Mouse (Mus musculus) testis, adult 2 months (tissue): Measurements from ENCODE around the gene Kcnq1. TPM values are rescaled to one million over a fixed set of nuclear protein-coding genes. Genes with fewer than 3 reads are reported as not detected.

ENCODE experiments used
- H3K27ac ChIP-seq: fragments of 200-500 bp; 2 replicates; pipeline ENCODE4 v1.5.1; 2012; ENCODE audit warnings: low read depth, low read length; ENCODE audit not compliant: control insufficient read depth, insufficient read depth
- H3K27me3 ChIP-seq: fragments of 200-500 bp; 2 replicates; pipeline ENCODE4 v1.6.1; 2012; ENCODE audit warnings: mild to moderate bottlenecking, low read length, moderate library complexity; ENCODE audit not compliant: control insufficient read depth, insufficient read depth
- H3K36me3 ChIP-seq: fragments of 200-500 bp; 2 replicates; pipeline ENCODE4 v1.6.1; 2012; ENCODE audit warnings: mild to moderate bottlenecking, low read length; ENCODE audit not compliant: control insufficient read depth, insufficient read depth
- H3K4me1 ChIP-seq: fragments of 200-500 bp; 2 replicates; pipeline ENCODE4 v1.6.1; 2012; ENCODE audit warnings: low read length; ENCODE audit not compliant: control insufficient read depth, insufficient read depth
- H3K4me3 ChIP-seq: fragments of 200-500 bp; 2 replicates; pipeline ENCODE4 v1.5.1; 2012; ENCODE audit warnings: low read depth, mild to moderate bottlenecking, low read length, moderate library complexity, mixed read lengths; ENCODE audit not compliant: control insufficient read depth
- CTCF ChIP-seq: fragments of 200-500 bp; IDR thresholded peaks from 2 replicates; pipeline ENCODE4 v1.5.1; 2012; ENCODE audit warnings: low read depth, mild to moderate bottlenecking, inconsistent platforms, low read length, moderate library complexity; ENCODE audit not compliant: control insufficient read depth, insufficient read depth, insufficient replicate concordance
- POLR2A ChIP-seq: fragments of 200-500 bp; IDR thresholded peaks from 2 replicates; pipeline ENCODE4 v1.6.1; 2012; ENCODE audit warnings: low read depth, mild to moderate bottlenecking, inconsistent platforms, low read length, moderate library complexity; ENCODE audit not compliant: control insufficient read depth
- polyA plus RNA-seq: library from polyadenylated mRNA; depleted of rRNA; stranded (reverse); fragments of >200 nt; gene quantifications from 2 replicates; pipeline ENCODE4 v1.2.3, GENCODE M21; 2012

Kcnq1 gene
- polyA plus RNA-seq, 1 experiment: 1.6 TPM

GRCm38 (mm10) chr7:143067469-143067868, 38.7 kb upstream of the Kcnq1 start:
- TF ChIP-seq CTCF: no peak
- TF ChIP-seq POLR2A: no peak
- Histone ChIP-seq H3K27ac (no peak overlapping the region), H3K4me3 (no peak overlapping the region), H3K27me3 (no peaks in the 10 kb centered on the region), H3K36me3 (no peaks in the 10 kb centered on the region), H3K4me1 (peaks cover 15% of the 10 kb centered on the region)

DNA sequence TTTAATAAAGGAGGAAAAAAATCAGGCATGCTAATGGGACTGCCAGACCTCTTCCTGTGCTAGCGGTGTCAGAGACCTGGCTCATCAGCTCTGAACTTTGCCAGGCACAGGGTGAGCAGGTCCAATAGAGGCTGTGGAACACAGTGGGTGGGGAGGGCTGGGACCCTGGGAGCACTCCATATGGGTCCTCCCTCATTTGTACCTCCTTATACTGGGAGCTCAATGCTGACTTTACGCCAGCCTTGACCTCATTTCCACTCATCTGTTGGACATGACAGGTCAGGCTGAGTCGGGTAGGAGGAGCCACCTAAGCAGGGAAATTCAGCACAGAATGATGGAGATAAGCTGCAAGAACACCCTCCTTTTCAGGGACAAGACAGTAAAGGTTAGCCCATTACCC, 38.3 kb upstream of the Kcnq1 start:
- no peaks in the 10 kb centered on the region for H3K27me3 ChIP-seq
- TF ChIP-seq POLR2A: no peak
- no peak for TF ChIP-seq CTCF
- peak overlapping the region; percentile 90 for H3K27ac ChIP-seq
- H3K4me1 ChIP-seq: peaks cover 15% of the 10 kb centered on the region
- peak overlapping the region; percentile 94 for H3K4me3 ChIP-seq
- H3K36me3 ChIP-seq: no peaks in the 10 kb centered on the region

GRCm38 (mm10) chr7:143068316-143068881, 37.8 kb upstream of the Kcnq1 start:
- TF ChIP-seq POLR2A: no peak
- no peak for TF ChIP-seq CTCF
- Histone ChIP-seq H3K27ac (peak overlapping the region; percentile 90), H3K4me3 (peak overlapping the region; percentile 94), H3K36me3 (no peaks in the 10 kb centered on the region), H3K4me1 (peaks cover 15% of the 10 kb centered on the region), H3K27me3 (no peaks in the 10 kb centered on the region)

DNA sequence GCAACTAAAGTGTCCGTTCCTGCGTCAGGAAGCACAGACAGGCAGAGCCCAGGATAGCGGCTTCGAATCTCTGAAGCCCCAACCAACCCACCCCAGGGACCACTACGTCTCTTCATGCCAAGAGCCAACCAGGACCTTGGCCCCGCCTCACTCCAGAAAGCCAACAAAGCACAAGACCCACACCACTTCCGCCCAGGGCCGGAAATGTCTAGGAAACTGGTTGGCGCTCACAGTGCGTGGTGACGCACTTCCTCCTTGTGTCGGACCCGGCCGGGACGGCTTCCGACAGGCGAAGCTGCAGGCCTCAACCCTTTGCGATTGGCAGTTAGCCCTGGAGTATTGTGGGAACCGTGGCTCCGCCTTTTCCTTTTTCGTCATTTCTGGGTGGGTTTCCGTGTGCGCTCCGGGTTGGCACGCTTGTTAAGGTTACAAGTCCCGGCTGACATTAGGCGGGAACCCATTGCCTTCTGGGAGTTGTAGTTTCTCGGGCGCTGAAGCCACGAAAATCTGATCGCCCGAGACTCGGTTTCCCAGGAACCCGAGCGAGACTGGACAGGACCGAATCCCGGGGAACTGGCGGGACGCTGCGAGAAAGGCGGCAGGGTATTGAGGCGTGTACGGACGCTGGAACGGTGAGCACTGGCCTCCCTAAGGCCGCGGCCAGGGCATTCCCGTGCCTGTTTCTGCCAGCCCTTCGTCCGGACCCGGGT, 37.1 kb upstream of the Kcnq1 start, which contains the start of gene Tssc4:
TSS of gene Tssc4 (plus strand) at position 368 of the 710 bp plus-strand sequence.
- H3K27me3 ChIP-seq: no peaks in the 10 kb centered on the region
- peaks cover 15% of the 10 kb centered on the region for H3K4me1 ChIP-seq
- H3K36me3 ChIP-seq: no peaks in the 10 kb centered on the region
- H3K27ac ChIP-seq: peak within 1 kb of the TSS; percentile 90
- TF ChIP-seq CTCF (no peak), POLR2A (peak; percentile 68)
- peak within 1 kb of the TSS; percentile 94 for H3K4me3 ChIP-seq

DNA sequence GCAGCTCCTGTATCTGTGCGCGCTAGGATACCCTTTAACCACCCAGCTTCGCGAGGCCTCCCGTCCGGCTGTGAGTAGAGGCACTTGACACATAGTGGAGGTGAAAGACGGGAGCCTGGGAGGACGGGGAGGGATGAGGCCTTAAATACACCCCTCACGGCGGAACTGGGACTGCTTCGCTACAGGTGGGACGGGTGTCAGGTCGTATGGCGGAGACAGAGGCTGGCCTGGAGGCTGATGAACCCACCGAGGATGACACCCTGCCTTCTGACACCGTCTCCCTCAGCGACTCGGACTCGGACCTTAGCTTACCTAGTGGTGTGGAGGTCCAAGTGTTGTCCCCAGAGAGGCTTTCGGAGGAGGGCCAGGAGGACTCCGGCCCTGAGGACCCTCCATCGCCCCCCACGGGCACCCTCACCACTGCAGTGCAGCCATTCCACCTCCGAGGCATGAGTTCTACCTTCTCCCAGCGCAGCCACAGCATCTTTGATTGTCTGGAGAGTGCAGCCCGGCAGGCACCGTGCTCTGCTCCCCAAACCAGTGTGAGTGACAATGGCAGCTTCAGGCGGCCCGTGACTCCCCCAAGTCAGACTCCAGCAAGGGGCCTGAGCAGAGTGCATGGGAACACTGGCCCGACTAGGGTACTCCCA, 36.3 kb upstream of the Kcnq1 start:
- Histone ChIP-seq H3K36me3 (no peaks in the 10 kb centered on the region), H3K4me1 (peaks cover 15% of the 10 kb centered on the region), H3K4me3 (peak overlapping the region; percentile 94), H3K27ac (peak overlapping the region; percentile 90), H3K27me3 (no peaks in the 10 kb centered on the region)
- TF ChIP-seq POLR2A (no peak), CTCF (0 out of 2 replicates have a peak, but pooled peaks have one; percentile 11)

DNA sequence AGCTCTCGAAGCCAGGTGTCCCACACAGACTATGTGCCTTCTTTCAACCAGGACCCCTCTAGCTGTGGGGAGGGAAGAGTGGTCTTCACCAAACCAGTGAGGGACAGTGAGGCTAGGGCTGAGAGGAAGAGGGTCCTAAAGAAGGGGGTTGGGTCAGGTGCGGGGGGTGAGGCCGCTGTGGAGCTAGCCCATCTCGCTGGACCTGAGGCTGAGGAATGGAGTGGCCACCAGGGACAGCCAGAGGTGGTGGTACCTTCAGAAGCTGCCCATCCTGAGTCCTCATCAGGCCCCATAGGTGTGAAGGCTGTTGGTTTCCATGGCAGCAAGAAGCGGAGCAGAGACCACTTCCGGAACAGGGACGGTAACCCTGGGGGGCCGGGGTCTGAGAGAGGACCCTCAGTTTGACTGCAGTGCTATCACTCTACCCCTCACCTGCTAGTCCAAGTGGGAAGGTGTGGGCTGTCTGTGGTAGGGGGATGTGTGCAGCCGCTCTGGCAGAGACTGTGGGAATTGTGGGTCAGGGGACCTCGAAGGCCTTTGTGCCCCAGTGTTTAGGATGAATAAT, 35.6 kb upstream of the Kcnq1 start:
- Histone ChIP-seq H3K36me3 (no peaks in the 10 kb centered on the region), H3K27me3 (no peaks in the 10 kb centered on the region), H3K4me1 (peaks cover 15% of the 10 kb centered on the region), H3K27ac (0 out of 2 replicates have a peak overlapping the region, but pooled peaks have one; percentile 5), H3K4me3 (peak overlapping the region; percentile 94)
- TF ChIP-seq CTCF (no peak), POLR2A (no peak; the same call in 1 of the 2 replicates)

- no peaks in the 10 kb centered on the region for H3K36me3 ChIP-seq
- H3K4me1 ChIP-seq: peaks cover 15% of the 10 kb centered on the region
- no peaks in the 10 kb centered on the region for H3K27me3 ChIP-seq
- TF ChIP-seq CTCF (no peak), POLR2A (no peak)
- H3K4me3 ChIP-seq: no peak overlapping the region
- no peak overlapping the region for H3K27ac ChIP-seq
These were observed 33.6 kb upstream of the Kcnq1 start for GRCm38 (mm10) chr7:143072605-143073004.
